Mouse (Mus musculus): ENCODE results near the gene Dcaf12. TPM values are rescaled to one million over a fixed set of nuclear protein-coding genes. Genes with fewer than 3 reads are reported as not detected.
A peak's percentile ranks its signal among the peaks of the same experiment; 100 is the strongest.

The Dcaf12 gene
- total and polyA plus RNA-seq, 2 experiments from 2014 or later, result 29.0 to 35.9 TPM

- no peak for ATAC-seq (ENCODE audit: insufficient read depth, low read depth)
- Histone ChIP-seq H3K4me1 (ENCODE audit: control insufficient read depth, insufficient read depth) (no peaks in the 10 kb centered on the region), H3K4me2 (ENCODE audit: low read depth, low read length) (no peak overlapping the region), H3K27ac (ENCODE audit: low read depth) (no peak overlapping the region), H3K4me3 (ENCODE audit: low read depth, low read length) (no peak overlapping the region), H3K9ac (replicated peaks; ENCODE audit: low read depth, low read length) (no peak overlapping the region), H3K27me3 (ENCODE audit: control insufficient read depth, insufficient read depth, low read length) (no peaks in the 10 kb centered on the region), H3K9me3 (replicated peaks; ENCODE audit: control insufficient read depth, low read length) (no peaks in the 10 kb centered on the region), H3K36me3 (replicated peaks; ENCODE audit: control insufficient read depth, insufficient read depth, low read length) (no peaks in the 10 kb centered on the region)
- WGBS, result 65% methylated on average over 4 of the region's 4 CpGs
- no peak for DNase-seq (ENCODE audit: low spot score)
- no peak for TF ChIP-seq EP300 (IDR thresholded peaks at IDR 0.05; ENCODE audit: low read depth)
- TF ChIP-seq CTCF (IDR thresholded peaks at IDR 0.05; ENCODE audit: low read depth), result no peak
Measured at GRCm38 (mm10) chr4:41329481-41329880, 14.8 kb upstream of the Dcaf12 start.

DNA sequence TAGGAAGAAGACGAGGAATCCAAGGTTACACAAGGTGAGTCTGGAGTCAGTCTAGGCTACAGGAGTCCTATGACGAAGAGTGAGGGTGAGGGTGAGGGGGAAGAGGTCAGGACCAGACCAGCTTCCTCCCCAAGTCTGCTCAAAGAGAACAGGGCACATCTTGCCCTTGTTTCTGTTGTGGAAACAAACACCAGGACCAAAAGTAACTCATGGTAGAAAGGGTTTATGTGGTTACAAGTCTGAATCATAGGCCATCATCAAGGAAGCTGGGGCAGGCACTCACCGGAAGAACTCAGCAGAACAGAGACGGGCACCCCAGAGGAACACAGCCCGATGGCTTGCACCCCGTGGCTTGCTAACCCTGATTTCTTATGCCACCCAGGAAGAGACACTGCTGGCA, 12.2 kb upstream of the Dcaf12 start:
- ATAC-seq (ENCODE audit: insufficient read depth, low read depth), result no peak

DNA sequence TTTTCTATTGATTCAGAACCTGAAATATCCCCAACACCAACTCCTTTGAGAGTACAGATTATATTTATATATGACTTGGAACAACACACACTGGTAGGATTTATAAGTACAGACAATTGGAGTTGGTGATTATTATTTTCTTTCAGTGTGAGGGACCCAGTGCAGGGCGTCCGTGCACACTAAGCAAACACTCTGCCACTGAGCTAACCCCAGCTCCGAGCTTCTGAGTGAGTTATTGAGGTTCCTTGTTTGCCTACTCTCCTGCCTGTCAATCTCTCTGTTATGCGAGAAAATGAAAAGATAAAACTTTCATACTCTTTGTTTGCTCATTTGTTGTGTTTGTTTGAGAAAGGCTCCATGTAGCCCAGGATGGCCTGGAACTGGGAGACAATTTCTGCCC, 6.3 kb upstream of the Dcaf12 start:
- Histone ChIP-seq H3K9ac (replicated peaks; ENCODE audit: low read depth, low read length) (no peak overlapping the region), H3K9me3 (replicated peaks; ENCODE audit: control insufficient read depth, low read length) (no peaks in the 10 kb centered on the region), H3K4me3 (ENCODE audit: low read depth, low read length) (no peak overlapping the region), H3K4me1 (ENCODE audit: control insufficient read depth, insufficient read depth) (no peaks in the 10 kb centered on the region), H3K4me2 (ENCODE audit: low read depth, low read length) (no peak overlapping the region), H3K27ac (ENCODE audit: low read depth) (no peak overlapping the region), H3K36me3 (replicated peaks; ENCODE audit: control insufficient read depth, insufficient read depth, low read length) (no peaks in the 10 kb centered on the region), H3K27me3 (ENCODE audit: control insufficient read depth, insufficient read depth, low read length) (no peaks in the 10 kb centered on the region)
- ATAC-seq (ENCODE audit: insufficient read depth, low read depth), result no peak
- no peak for TF ChIP-seq EP300 (IDR thresholded peaks at IDR 0.05; ENCODE audit: low read depth)
- no peak for TF ChIP-seq CTCF (IDR thresholded peaks at IDR 0.05; ENCODE audit: low read depth)
- 74% methylated on average over 4 of the region's 4 CpGs for WGBS
- no peak for DNase-seq (ENCODE audit: low spot score)

More for the DNA sequence above, 12.2 kb upstream of the Dcaf12 start:
- no peaks in the 10 kb centered on the region for H3K4me1 ChIP-seq (ENCODE audit: control insufficient read depth, insufficient read depth)
- H3K27me3 ChIP-seq (ENCODE audit: control insufficient read depth, insufficient read depth, low read length), result no peaks in the 10 kb centered on the region
- WGBS, result 84% methylated on average over 6 of the region's 6 CpGs
- H3K36me3 ChIP-seq (replicated peaks; ENCODE audit: control insufficient read depth, insufficient read depth, low read length), result no peaks in the 10 kb centered on the region
- H3K4me2 ChIP-seq (ENCODE audit: low read depth, low read length), result no peak overlapping the region
- H3K27ac ChIP-seq (ENCODE audit: low read depth), result no peak overlapping the region
- no peaks in the 10 kb centered on the region for H3K9me3 ChIP-seq (replicated peaks; ENCODE audit: control insufficient read depth, low read length)
- DNase-seq (ENCODE audit: low spot score), result no peak
- TF ChIP-seq CTCF (IDR thresholded peaks at IDR 0.05; ENCODE audit: low read depth) (no peak), EP300 (IDR thresholded peaks at IDR 0.05; ENCODE audit: low read depth) (no peak)
- H3K9ac ChIP-seq (replicated peaks; ENCODE audit: low read depth, low read length), result no peak overlapping the region
- no peak overlapping the region for H3K4me3 ChIP-seq (ENCODE audit: low read depth, low read length)

- H3K4me3 ChIP-seq (ENCODE audit: low read depth, low read length), result no peak overlapping the region
- ATAC-seq (ENCODE audit: insufficient read depth, low read depth) (no peak), DNase-seq (ENCODE audit: low spot score) (no peak)
- 66% methylated on average over 5 of the region's 5 CpGs for WGBS
- H3K9ac ChIP-seq (replicated peaks; ENCODE audit: low read depth, low read length), result no peak overlapping the region
- H3K27me3 ChIP-seq (ENCODE audit: control insufficient read depth, insufficient read depth, low read length), result no peaks in the 10 kb centered on the region
- peaks cover 5% of the 10 kb centered on the region for H3K4me1 ChIP-seq (ENCODE audit: control insufficient read depth, insufficient read depth)
- no peaks in the 10 kb centered on the region for H3K36me3 ChIP-seq (replicated peaks; ENCODE audit: control insufficient read depth, insufficient read depth, low read length)
- H3K27ac ChIP-seq (ENCODE audit: low read depth), result no peak overlapping the region
- TF ChIP-seq EP300 (IDR thresholded peaks at IDR 0.05; ENCODE audit: low read depth) (no peak), CTCF (IDR thresholded peaks at IDR 0.05; ENCODE audit: low read depth) (no peak)
- no peaks in the 10 kb centered on the region for H3K9me3 ChIP-seq (replicated peaks; ENCODE audit: control insufficient read depth, low read length)
- H3K4me2 ChIP-seq (ENCODE audit: low read depth, low read length), result no peak overlapping the region
Measured at GRCm38 (mm10) chr4:41318267-41318666, 3.6 kb upstream of the Dcaf12 start.

- ATAC-seq (ENCODE audit: insufficient read depth, low read depth) (no peak), DNase-seq (ENCODE audit: low spot score) (no peak)
- Histone ChIP-seq H3K27me3 (ENCODE audit: control insufficient read depth, insufficient read depth, low read length) (no peaks in the 10 kb centered on the region), H3K4me2 (ENCODE audit: low read depth, low read length) (peak overlapping the region; percentile 67), H3K36me3 (replicated peaks; ENCODE audit: control insufficient read depth, insufficient read depth, low read length) (peaks cover 19% of the 10 kb centered on the region), H3K9ac (replicated peaks; ENCODE audit: low read depth, low read length) (no peak overlapping the region), H3K4me3 (ENCODE audit: low read depth, low read length) (peak overlapping the region; percentile 92), H3K27ac (ENCODE audit: low read depth) (peak overlapping the region; percentile 69), H3K9me3 (replicated peaks; ENCODE audit: control insufficient read depth, low read length) (no peaks in the 10 kb centered on the region), H3K4me1 (ENCODE audit: control insufficient read depth, insufficient read depth) (peaks cover 9% of the 10 kb centered on the region)
- TF ChIP-seq CTCF (IDR thresholded peaks at IDR 0.05; ENCODE audit: low read depth) (no peak), EP300 (IDR thresholded peaks at IDR 0.05; ENCODE audit: low read depth) (no peak)
- 57% methylated on average over 8 of the region's 8 CpGs for WGBS
Measured at GRCm38 (mm10) chr4:41315173-41315572, 484 bp upstream of the Dcaf12 start.

GRCm38 (mm10) chr4:41313722-41314121, 967 bp downstream of the Dcaf12 start:
- no peak for ATAC-seq (ENCODE audit: insufficient read depth, low read depth)

More at GRCm38 (mm10) chr4:41313722-41314121, 967 bp downstream of the Dcaf12 start:
- peak overlapping the region; percentile 99 for H3K27ac ChIP-seq (ENCODE audit: low read depth)
- H3K9me3 ChIP-seq (replicated peaks; ENCODE audit: control insufficient read depth, low read length), result no peaks in the 10 kb centered on the region
- H3K36me3 ChIP-seq (replicated peaks; ENCODE audit: control insufficient read depth, insufficient read depth, low read length), result peaks cover 30% of the 10 kb centered on the region
- peak overlapping the region; percentile 67 for H3K4me2 ChIP-seq (ENCODE audit: low read depth, low read length)
- H3K27me3 ChIP-seq (ENCODE audit: control insufficient read depth, insufficient read depth, low read length), result no peaks in the 10 kb centered on the region
- 8% methylated on average over 14 of the region's 14 CpGs for WGBS
- DNase-seq (ENCODE audit: low spot score), result no peak
- TF ChIP-seq CTCF (IDR thresholded peaks at IDR 0.05; ENCODE audit: low read depth) (no peak), EP300 (IDR thresholded peaks at IDR 0.05; ENCODE audit: low read depth) (no peak)
- peak overlapping the region; percentile 92 for H3K4me3 ChIP-seq (ENCODE audit: low read depth, low read length)
- H3K4me1 ChIP-seq (ENCODE audit: control insufficient read depth, insufficient read depth), result peaks cover 9% of the 10 kb centered on the region
- peak overlapping the region; percentile 90 for H3K9ac ChIP-seq (replicated peaks; ENCODE audit: low read depth, low read length)
